Mouse (Mus musculus): ENCODE results near the gene Inpp5f. TPM values are rescaled to one million over a fixed set of nuclear protein-coding genes. Genes with fewer than 3 reads are reported as not detected.

The Inpp5f gene
- polyA plus RNA-seq, 1 experiment from 2014 or later, result 115 TPM

DNA sequence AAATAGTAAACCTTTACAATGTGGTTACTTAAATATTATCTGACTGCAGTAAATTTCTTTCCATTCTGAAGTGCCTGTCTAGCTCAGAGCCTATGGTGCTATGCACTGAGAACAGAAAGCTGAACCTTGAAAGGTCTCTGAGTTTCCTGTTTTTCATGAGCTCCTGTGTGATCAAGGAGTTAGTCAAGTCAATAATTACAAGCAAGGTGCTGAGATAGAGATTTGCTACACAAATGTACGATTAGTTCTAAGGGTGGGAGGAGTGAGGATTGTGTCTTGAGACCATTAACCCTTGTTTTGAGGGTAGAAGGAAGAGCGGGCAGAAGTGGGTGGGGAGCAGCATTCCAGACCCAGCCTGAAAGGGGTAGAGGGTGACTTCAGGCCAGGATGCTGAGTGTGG is 16.1 kb downstream of the Inpp5f start:
- peaks cover 4% of the 10 kb centered on the region; the same call in 1 of the 2 replicates for H3K4me1 ChIP-seq (ENCODE audit: control insufficient read depth, insufficient read depth, low read length)
- H3K4me3 ChIP-seq (ENCODE audit: low read depth, low read length), result no peak overlapping the region
- no peaks in the 10 kb centered on the region for H3K27me3 ChIP-seq (ENCODE audit: control insufficient read depth, insufficient read depth, low read length)
- no peak overlapping the region for H3K9ac ChIP-seq (ENCODE audit: low read length)
- H3K9me3 ChIP-seq (ENCODE audit: control insufficient read depth, low read length), result no peaks in the 10 kb centered on the region
- no peak for DNase-seq (ENCODE audit: low spot score, missing footprints)
- WGBS, result 88% methylated on average over 2 of the region's 2 CpGs
- ATAC-seq (ENCODE audit: low FRiP score), result no peak
- no peak overlapping the region for H3K27ac ChIP-seq (ENCODE audit: low read depth, low read length)
- H3K36me3 ChIP-seq (ENCODE audit: control insufficient read depth, insufficient read depth, low read length), result no peaks in the 10 kb centered on the region
- H3K4me2 ChIP-seq, result no peak overlapping the region

DNA sequence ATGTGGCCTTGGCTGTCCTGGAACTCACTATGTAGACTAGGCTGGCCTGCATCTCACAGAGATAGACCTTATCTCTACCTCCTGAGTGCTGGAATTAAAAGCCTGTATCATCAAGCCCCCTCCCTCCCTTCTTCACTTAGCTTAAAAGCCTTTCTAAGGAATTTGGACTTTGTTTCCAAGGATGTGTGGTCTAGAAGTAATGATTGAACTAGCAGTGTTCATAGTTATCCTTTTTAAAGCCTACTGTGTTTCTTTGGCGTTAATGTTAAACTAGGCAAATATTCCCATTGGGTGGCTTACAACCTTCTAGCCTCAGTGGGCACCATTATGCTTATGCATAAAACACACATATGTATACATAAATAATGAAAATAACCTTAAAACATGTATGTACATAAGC is 16.6 kb downstream of the Inpp5f start:
- Histone ChIP-seq H3K4me3 (ENCODE audit: low read depth, low read length) (no peak overlapping the region), H3K27ac (ENCODE audit: low read depth, low read length) (no peak overlapping the region), H3K27me3 (ENCODE audit: control insufficient read depth, insufficient read depth, low read length) (no peaks in the 10 kb centered on the region), H3K4me2 (no peak overlapping the region), H3K36me3 (ENCODE audit: control insufficient read depth, insufficient read depth, low read length) (no peaks in the 10 kb centered on the region), H3K9me3 (ENCODE audit: control insufficient read depth, low read length) (no peaks in the 10 kb centered on the region), H3K4me1 (ENCODE audit: control insufficient read depth, insufficient read depth, low read length) (no peaks in the 10 kb centered on the region; the same call in 1 of the 2 replicates), H3K9ac (ENCODE audit: low read length) (no peak overlapping the region)
- WGBS, result 95% methylated on average over 1 of the region's 1 CpGs
- no peak for DNase-seq (ENCODE audit: low spot score, missing footprints)
- no peak for ATAC-seq (ENCODE audit: low FRiP score)

DNA sequence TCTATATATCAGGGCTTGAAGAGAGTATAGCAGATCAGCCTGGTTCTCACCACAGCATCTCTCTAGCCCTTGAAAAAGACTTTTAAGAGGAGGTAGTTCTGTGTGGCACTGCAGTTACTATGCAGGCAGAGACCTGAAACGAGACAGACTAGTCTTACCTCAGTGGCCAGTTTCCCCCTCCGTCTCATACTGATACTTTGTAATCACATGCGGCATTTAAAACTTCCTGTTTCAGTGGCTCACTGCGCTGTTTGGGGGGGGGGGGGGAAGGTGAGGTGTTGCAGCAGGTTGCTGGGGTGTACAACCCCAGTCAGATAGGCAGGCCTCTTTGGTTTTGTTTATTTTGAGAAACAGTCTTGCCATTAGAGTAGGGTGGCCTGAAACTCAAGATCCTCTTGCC is 22.0 kb downstream of the Inpp5f start:
- no peaks in the 10 kb centered on the region for H3K9me3 ChIP-seq (ENCODE audit: control insufficient read depth, low read length)
- WGBS, result 84% methylated on average over 4 of the region's 4 CpGs
- DNase-seq (ENCODE audit: low spot score, missing footprints) (no peak), ATAC-seq (ENCODE audit: low FRiP score) (no peak)
- H3K36me3 ChIP-seq (ENCODE audit: control insufficient read depth, insufficient read depth, low read length), result no peaks in the 10 kb centered on the region
- H3K27ac ChIP-seq (ENCODE audit: low read depth, low read length), result no peak overlapping the region
- H3K4me3 ChIP-seq (ENCODE audit: low read depth, low read length), result no peak overlapping the region
- H3K4me1 ChIP-seq (ENCODE audit: control insufficient read depth, insufficient read depth, low read length), result no peaks in the 10 kb centered on the region
- no peaks in the 10 kb centered on the region for H3K27me3 ChIP-seq (ENCODE audit: control insufficient read depth, insufficient read depth, low read length)
- no peak overlapping the region for H3K4me2 ChIP-seq
- H3K9ac ChIP-seq (ENCODE audit: low read length), result no peak overlapping the region

DNA sequence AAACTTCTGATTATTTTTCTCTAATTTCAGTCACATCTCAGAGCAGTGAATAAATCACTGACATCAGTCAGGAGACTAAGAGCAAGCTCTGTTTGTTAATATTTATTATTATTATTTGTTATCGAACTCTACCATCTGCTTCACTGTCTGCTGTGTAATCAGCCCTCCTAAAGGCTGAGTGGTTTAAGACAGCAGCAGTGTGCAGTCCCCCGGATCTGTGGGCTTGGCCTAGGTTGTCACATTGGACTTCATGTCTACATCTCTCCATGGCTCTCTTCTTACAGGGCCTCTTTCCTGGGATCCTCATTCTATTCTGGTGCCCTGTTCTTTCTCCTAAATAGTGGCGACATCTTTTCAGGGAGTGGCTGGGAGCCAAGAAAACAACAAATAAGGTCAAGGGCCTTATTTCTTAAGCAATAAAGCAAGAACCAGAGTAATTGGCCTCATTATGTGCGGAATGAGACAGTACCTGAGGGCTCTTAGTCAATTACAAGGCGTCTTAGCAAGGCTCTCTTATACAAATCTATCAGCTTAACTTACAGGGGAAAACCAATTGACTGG is 28.9 kb downstream of the Inpp5f start:
- Histone ChIP-seq H3K4me2 (no peak overlapping the region), H3K9ac (ENCODE audit: low read length) (no peak overlapping the region), H3K4me1 (ENCODE audit: control insufficient read depth, insufficient read depth, low read length) (no peaks in the 10 kb centered on the region), H3K36me3 (ENCODE audit: control insufficient read depth, insufficient read depth, low read length) (no peaks in the 10 kb centered on the region), H3K4me3 (ENCODE audit: low read depth, low read length) (no peak overlapping the region), H3K9me3 (ENCODE audit: control insufficient read depth, low read length) (no peaks in the 10 kb centered on the region), H3K27me3 (ENCODE audit: control insufficient read depth, insufficient read depth, low read length) (no peaks in the 10 kb centered on the region), H3K27ac (ENCODE audit: low read depth, low read length) (no peak overlapping the region)
- DNase-seq (ENCODE audit: low spot score, missing footprints), result no peak
- 90% methylated on average over 5 of the region's 5 CpGs for WGBS
- no peak for ATAC-seq (ENCODE audit: low FRiP score)

DNA sequence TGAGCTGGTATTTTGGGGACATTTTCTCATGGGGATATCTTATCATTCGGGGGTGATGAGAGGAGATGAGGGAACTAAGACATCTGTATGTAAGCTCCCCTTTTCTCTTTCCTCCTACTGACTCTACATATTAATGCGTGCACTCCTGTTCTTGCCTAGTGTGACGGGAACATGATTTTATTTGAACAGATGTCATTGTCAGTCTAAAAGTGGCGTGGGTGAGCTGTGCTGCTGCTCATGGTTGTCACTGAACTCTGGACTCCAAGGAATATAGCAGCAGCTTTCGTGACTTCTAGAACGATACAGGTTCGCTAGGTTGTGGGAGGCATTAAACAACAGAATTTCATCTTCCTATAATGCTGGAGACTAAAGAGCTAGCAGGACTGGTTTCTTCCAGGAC is 30.4 kb downstream of the Inpp5f start:
- H3K4me2 ChIP-seq, result no peak overlapping the region
- no peak overlapping the region for H3K4me3 ChIP-seq (ENCODE audit: low read depth, low read length)
- WGBS, result 85% methylated on average over 7 of the region's 7 CpGs
- H3K9me3 ChIP-seq (ENCODE audit: control insufficient read depth, low read length), result no peaks in the 10 kb centered on the region
- no peaks in the 10 kb centered on the region for H3K4me1 ChIP-seq (ENCODE audit: control insufficient read depth, insufficient read depth, low read length)
- no peaks in the 10 kb centered on the region for H3K36me3 ChIP-seq (ENCODE audit: control insufficient read depth, insufficient read depth, low read length)
- ATAC-seq (ENCODE audit: low FRiP score), result no peak
- no peak for DNase-seq (ENCODE audit: low spot score, missing footprints)
- no peak overlapping the region for H3K9ac ChIP-seq (ENCODE audit: low read length)
- no peak overlapping the region for H3K27ac ChIP-seq (ENCODE audit: low read depth, low read length)
- H3K27me3 ChIP-seq (ENCODE audit: control insufficient read depth, insufficient read depth, low read length), result no peaks in the 10 kb centered on the region

DNA sequence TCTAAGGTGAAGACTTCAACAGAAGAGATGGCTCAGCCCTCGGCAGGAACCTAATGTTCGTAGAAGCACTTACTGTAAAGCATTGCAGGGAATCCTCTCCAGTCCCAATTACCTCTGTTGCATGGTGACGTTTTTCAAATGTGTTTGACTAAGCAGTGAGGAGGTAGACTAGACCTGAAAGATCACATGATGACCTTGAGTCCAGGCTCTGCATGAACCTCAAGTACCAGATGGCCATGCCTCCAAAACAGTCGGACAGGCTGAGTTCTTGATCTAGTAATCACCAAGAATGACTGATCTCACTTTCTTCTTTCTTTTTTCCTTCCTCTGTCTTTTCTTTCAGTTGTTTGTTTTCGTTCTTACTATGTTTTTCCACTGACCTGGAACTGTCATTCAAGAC is 31.3 kb downstream of the Inpp5f start:
- no peak for ATAC-seq (ENCODE audit: low FRiP score)
- 69% methylated on average over 5 of the region's 5 CpGs for WGBS

DNA sequence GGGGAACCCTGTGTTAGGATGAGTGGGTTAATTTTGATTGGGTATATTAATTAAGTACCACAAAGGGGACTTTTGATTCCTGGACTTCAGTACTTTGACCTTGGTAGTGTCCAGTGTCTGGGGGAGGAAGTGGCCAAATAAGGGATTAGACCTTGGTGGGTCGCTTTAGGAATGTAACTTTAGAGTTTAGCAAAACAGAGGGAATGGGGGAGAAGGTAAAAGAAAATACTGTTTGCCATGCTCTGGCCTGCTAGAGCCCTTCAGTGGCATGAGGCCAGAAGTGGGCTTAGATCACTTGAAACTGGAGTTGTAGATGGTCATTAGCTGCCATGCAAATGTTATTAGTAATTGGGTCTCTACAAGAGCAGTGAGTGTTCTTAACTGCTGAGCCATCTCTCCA is 45.8 kb downstream of the Inpp5f start:
- WGBS, result 70% methylated on average over 1 of the region's 1 CpGs
- no peak for ATAC-seq (ENCODE audit: low FRiP score)

More for the DNA sequence above, 31.3 kb downstream of the Inpp5f start:
- H3K9ac ChIP-seq (ENCODE audit: low read length), result no peak overlapping the region
- no peaks in the 10 kb centered on the region for H3K36me3 ChIP-seq (ENCODE audit: control insufficient read depth, insufficient read depth, low read length)
- no peak overlapping the region for H3K27ac ChIP-seq (ENCODE audit: low read depth, low read length)
- H3K4me2 ChIP-seq, result no peak overlapping the region
- H3K27me3 ChIP-seq (ENCODE audit: control insufficient read depth, insufficient read depth, low read length), result no peaks in the 10 kb centered on the region
- H3K4me3 ChIP-seq (ENCODE audit: low read depth, low read length), result no peak overlapping the region
- no peaks in the 10 kb centered on the region for H3K9me3 ChIP-seq (ENCODE audit: control insufficient read depth, low read length)
- no peak for DNase-seq (ENCODE audit: low spot score, missing footprints)
- no peaks in the 10 kb centered on the region for H3K4me1 ChIP-seq (ENCODE audit: control insufficient read depth, insufficient read depth, low read length)

DNA sequence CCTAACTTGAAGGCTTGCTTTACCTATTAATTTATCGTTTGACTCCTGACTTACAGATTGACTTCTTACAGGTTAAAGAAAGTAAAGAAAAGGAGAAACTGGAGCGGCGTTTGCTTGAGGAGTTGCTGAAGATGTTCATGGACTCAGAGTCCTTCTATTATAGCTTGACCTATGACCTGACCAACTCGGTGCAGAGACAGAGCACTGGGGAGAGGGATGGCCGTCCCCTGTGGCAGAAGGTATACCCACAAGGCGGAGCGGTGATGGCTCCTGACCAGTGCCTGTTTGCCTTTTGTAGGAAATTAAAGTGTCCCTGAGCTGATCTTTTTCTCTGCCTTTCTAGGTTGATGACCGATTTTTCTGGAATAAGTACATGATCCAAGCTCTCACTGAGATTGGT is 52.8 kb downstream of the Inpp5f start:
- no peak overlapping the region for H3K9ac ChIP-seq (ENCODE audit: low read length)
- H3K27me3 ChIP-seq (ENCODE audit: control insufficient read depth, insufficient read depth, low read length), result no peaks in the 10 kb centered on the region
- no peaks in the 10 kb centered on the region; the same call in 1 of the 2 replicates for H3K9me3 ChIP-seq (ENCODE audit: control insufficient read depth, low read length)
- no peak for DNase-seq (ENCODE audit: low spot score, missing footprints)
- 87% methylated on average over 8 of the region's 8 CpGs for WGBS
- H3K36me3 ChIP-seq (ENCODE audit: control insufficient read depth, insufficient read depth, low read length), result no peaks in the 10 kb centered on the region; the same call in 1 of the 2 replicates
- no peak overlapping the region for H3K27ac ChIP-seq (ENCODE audit: low read depth, low read length)
- no peak overlapping the region for H3K4me3 ChIP-seq (ENCODE audit: low read depth, low read length)
- no peak for ATAC-seq (ENCODE audit: low FRiP score)
- no peaks in the 10 kb centered on the region for H3K4me1 ChIP-seq (ENCODE audit: control insufficient read depth, insufficient read depth, low read length)
- H3K4me2 ChIP-seq, result no peak overlapping the region

More for the DNA sequence above, 45.8 kb downstream of the Inpp5f start:
- Histone ChIP-seq H3K4me1 (ENCODE audit: control insufficient read depth, insufficient read depth, low read length) (no peaks in the 10 kb centered on the region), H3K4me2 (no peak overlapping the region), H3K27me3 (ENCODE audit: control insufficient read depth, insufficient read depth, low read length) (no peaks in the 10 kb centered on the region), H3K4me3 (ENCODE audit: low read depth, low read length) (no peak overlapping the region), H3K9ac (ENCODE audit: low read length) (no peak overlapping the region), H3K27ac (ENCODE audit: low read depth, low read length) (no peak overlapping the region), H3K36me3 (ENCODE audit: control insufficient read depth, insufficient read depth, low read length) (no peaks in the 10 kb centered on the region), H3K9me3 (ENCODE audit: control insufficient read depth, low read length) (no peaks in the 10 kb centered on the region)
- no peak for DNase-seq (ENCODE audit: low spot score, missing footprints)

DNA sequence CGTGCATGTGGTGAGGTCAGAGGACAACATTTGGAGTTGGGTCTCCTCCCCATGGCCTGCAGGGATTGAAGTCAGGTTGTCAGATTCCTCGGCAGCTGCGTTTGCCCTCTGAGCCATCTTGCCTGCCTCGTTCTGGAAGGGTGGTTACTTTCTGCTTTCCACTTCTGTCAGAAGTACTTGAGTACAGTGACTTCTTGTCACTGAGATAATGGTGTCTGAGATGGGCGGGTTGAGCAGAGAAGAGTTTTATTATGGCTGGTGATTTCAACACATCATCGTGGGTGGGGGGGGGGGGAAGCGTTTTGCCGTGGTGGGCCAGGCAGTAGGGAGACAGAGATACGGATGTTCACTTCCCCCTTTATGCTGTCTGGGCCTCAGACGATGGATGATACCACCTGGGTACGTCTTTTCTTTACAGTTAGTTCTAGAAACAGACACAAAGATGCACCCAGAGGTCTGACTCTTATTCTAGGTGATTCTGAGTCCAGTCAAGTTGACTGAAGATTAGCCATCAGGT is 53.8 kb downstream of the Inpp5f start:
- WGBS, result 93% methylated on average over 11 of the region's 11 CpGs
- Histone ChIP-seq H3K27me3 (ENCODE audit: control insufficient read depth, insufficient read depth, low read length) (no peaks in the 10 kb centered on the region), H3K9ac (ENCODE audit: low read length) (no peak overlapping the region), H3K36me3 (ENCODE audit: control insufficient read depth, insufficient read depth, low read length) (no peaks in the 10 kb centered on the region; the same call in 1 of the 2 replicates), H3K9me3 (ENCODE audit: control insufficient read depth, low read length) (no peaks in the 10 kb centered on the region; the same call in 1 of the 2 replicates), H3K4me3 (ENCODE audit: low read depth, low read length) (no peak overlapping the region), H3K4me1 (ENCODE audit: control insufficient read depth, insufficient read depth, low read length) (no peaks in the 10 kb centered on the region), H3K27ac (ENCODE audit: low read depth, low read length) (no peak overlapping the region), H3K4me2 (no peak overlapping the region)
- ATAC-seq (ENCODE audit: low FRiP score) (no peak), DNase-seq (ENCODE audit: low spot score, missing footprints) (no peak)
